Mouse (Mus musculus) forebrain, embryonic 16.5 days (tissue): ENCODE results near the gene Fam76a. TPM values are rescaled to one million over a fixed set of nuclear protein-coding genes. Genes with fewer than 3 reads are reported as not detected.

Experiments
- ATAC-seq: fragments of 200-750 bp; cut with Nextera tagmentation; 2 replicates; pipeline ENCODE4 v1.8.0; 2017; ENCODE audit warnings: mild to moderate bottlenecking, moderate library complexity
- H3K27ac ChIP-seq: fragments of 300-500 bp; sonication (generic); 2 replicates; pipeline ENCODE4 v1.5.1; 2014; ENCODE audit warnings: low read length, control low read depth
- H3K27me3 ChIP-seq: fragments of 300-500 bp; sonication (generic); replicated peaks from 2 replicates; pipeline ENCODE4 v1.6.1; 2014; ENCODE audit warnings: low read length; ENCODE audit not compliant: control insufficient read depth, insufficient read depth
- H3K36me3 ChIP-seq: fragments of 300-500 bp; sonication (generic); 2 replicates; pipeline ENCODE4 v1.6.1; 2014; ENCODE audit not compliant: control insufficient read depth, insufficient read depth
- H3K4me1 ChIP-seq: fragments of 300-500 bp; sonication (generic); replicated peaks from 2 replicates; pipeline ENCODE4 v1.6.1; 2014; ENCODE audit warnings: low read length; ENCODE audit not compliant: control insufficient read depth, insufficient read depth
- H3K4me2 ChIP-seq: fragments of 300-500 bp; sonication (generic); 2 replicates; pipeline ENCODE4 v1.6.1; 2014; ENCODE audit warnings: mild to moderate bottlenecking, low read length, control low read depth
- H3K4me3 ChIP-seq: fragments of 300-500 bp; sonication (generic); replicated peaks from 2 replicates; pipeline ENCODE4 v1.5.1; 2014; ENCODE audit warnings: mild to moderate bottlenecking, low read length, control low read depth
- H3K9ac ChIP-seq: fragments of 300-500 bp; sonication (generic); replicated peaks from 2 replicates; pipeline ENCODE4 v1.6.1; 2014; ENCODE audit warnings: low read depth, low read length, control low read depth
- H3K9me3 ChIP-seq: fragments of 300-500 bp; sonication (generic); 2 replicates; pipeline ENCODE4 v1.6.1; 2016; ENCODE audit warnings: low read length; ENCODE audit not compliant: control insufficient read depth
- WGBS: fragments of 180-500 bp; shearing (Covaris S2); extraction: QIAGEN DNeasy Blood & Tissue Kit; methylation state at CpG from one replicate; pipeline ENCODE4 v1.1.7; 2014; 5-methylcytosine and 5-hydroxymethylcytosine counted together
- polyA plus RNA-seq: library from polyadenylated mRNA; unstranded; fragments of >200 nt; fragmentation: Nextera tagmentation; extraction: Ambion mirVana; gene quantifications from 2 replicates; pipeline ENCODE4 v1.2.1, GENCODE M21; 2015

The Fam76a gene
- polyA plus RNA-seq, 1 experiment from 2014 or later = 51.0 TPM

- 71% methylated on average over 13 of the region's 13 CpGs for WGBS
- Histone ChIP-seq H3K27me3 (no peaks in the 10 kb centered on the region), H3K4me2 (no peak overlapping the region), H3K27ac (no peak overlapping the region), H3K36me3 (no peaks in the 10 kb centered on the region), H3K4me1 (peaks cover 9% of the 10 kb centered on the region), H3K9ac (no peak overlapping the region), H3K9me3 (no peaks in the 10 kb centered on the region), H3K4me3 (no peak overlapping the region)
- no peak for ATAC-seq
Observed at GRCm38 (mm10) chr4:132960864-132961639, 38.7 kb upstream of the Fam76a start.

- WGBS = 73% methylated on average over 5 of the region's 5 CpGs
- Histone ChIP-seq H3K36me3 (no peaks in the 10 kb centered on the region), H3K27ac (no peak overlapping the region), H3K4me1 (peaks cover 9% of the 10 kb centered on the region), H3K4me3 (no peak overlapping the region), H3K4me2 (no peak overlapping the region), H3K27me3 (no peaks in the 10 kb centered on the region), H3K9me3 (no peaks in the 10 kb centered on the region), H3K9ac (no peak overlapping the region)
- ATAC-seq = no peak
Observed at GRCm38 (mm10) chr4:132960313-132960712, 38.0 kb upstream of the Fam76a start.

GRCm38 (mm10) chr4:132959679-132960045 is 37.3 kb upstream of the Fam76a start:
- Histone ChIP-seq H3K9me3 (no peaks in the 10 kb centered on the region), H3K36me3 (no peaks in the 10 kb centered on the region), H3K27me3 (no peaks in the 10 kb centered on the region), H3K4me3 (no peak overlapping the region), H3K27ac (peak overlapping the region; percentile 48), H3K4me1 (peaks cover 9% of the 10 kb centered on the region), H3K4me2 (no peak overlapping the region), H3K9ac (no peak overlapping the region)
- WGBS = 51% methylated on average over 3 of the region's 3 CpGs
- no peak for ATAC-seq

GRCm38 (mm10) chr4:132958741-132959678 is 36.7 kb upstream of the Fam76a start:
- WGBS = 4% methylated on average over 10 of the region's 10 CpGs
- Histone ChIP-seq H3K27ac (peak overlapping the region; percentile 48), H3K9me3 (no peaks in the 10 kb centered on the region), H3K36me3 (no peaks in the 10 kb centered on the region), H3K4me1 (peaks cover 9% of the 10 kb centered on the region), H3K27me3 (no peaks in the 10 kb centered on the region), H3K4me3 (no peak overlapping the region), H3K4me2 (no peak overlapping the region), H3K9ac (peak overlapping the region; percentile 35)
- ATAC-seq = peak; percentile 47; the same call in 1 of the 2 replicates

- Histone ChIP-seq H3K36me3 (no peaks in the 10 kb centered on the region), H3K9me3 (no peaks in the 10 kb centered on the region), H3K27ac (no peak overlapping the region), H3K4me3 (no peak overlapping the region), H3K4me1 (peaks cover 9% of the 10 kb centered on the region), H3K9ac (no peak overlapping the region), H3K4me2 (no peak overlapping the region), H3K27me3 (no peaks in the 10 kb centered on the region)
- 13% methylated on average over 2 of the region's 2 CpGs for WGBS
- ATAC-seq = no peak
Observed at GRCm38 (mm10) chr4:132955395-132955791, 33.0 kb upstream of the Fam76a start.

- H3K27ac ChIP-seq = no peak overlapping the region
- peaks cover 9% of the 10 kb centered on the region for H3K4me1 ChIP-seq
- no peak overlapping the region for H3K9ac ChIP-seq
- H3K9me3 ChIP-seq = no peaks in the 10 kb centered on the region
- no peak for ATAC-seq
- no peaks in the 10 kb centered on the region for H3K36me3 ChIP-seq
- 68% methylated on average over 7 of the region's 7 CpGs for WGBS
- H3K4me3 ChIP-seq = no peak overlapping the region
- no peak overlapping the region for H3K4me2 ChIP-seq
- H3K27me3 ChIP-seq = no peaks in the 10 kb centered on the region
Observed at GRCm38 (mm10) chr4:132954530-132955394, 32.4 kb upstream of the Fam76a start.

- Histone ChIP-seq H3K9me3 (no peaks in the 10 kb centered on the region), H3K4me3 (no peak overlapping the region), H3K9ac (no peak overlapping the region), H3K36me3 (no peaks in the 10 kb centered on the region), H3K27ac (no peak overlapping the region), H3K27me3 (no peaks in the 10 kb centered on the region), H3K4me1 (peaks cover 7% of the 10 kb centered on the region), H3K4me2 (no peak overlapping the region)
- no peak for ATAC-seq
- WGBS = 53% methylated on average over 2 of the region's 2 CpGs
Observed at GRCm38 (mm10) chr4:132950999-132951398, 28.6 kb upstream of the Fam76a start.

- peaks cover 11% of the 10 kb centered on the region for H3K4me1 ChIP-seq
- no peak overlapping the region for H3K27ac ChIP-seq
- no peaks in the 10 kb centered on the region for H3K27me3 ChIP-seq
- H3K4me3 ChIP-seq = no peak overlapping the region
- no peak for ATAC-seq
- no peaks in the 10 kb centered on the region for H3K36me3 ChIP-seq
- H3K4me2 ChIP-seq = peak overlapping the region; percentile 28; the same call in 1 of the 2 replicates
- H3K9ac ChIP-seq = no peak overlapping the region
- WGBS = 21% methylated on average over 24 of the region's 24 CpGs
- no peaks in the 10 kb centered on the region for H3K9me3 ChIP-seq
Observed at GRCm38 (mm10) chr4:132949882-132950532, 27.6 kb upstream of the Fam76a start.
